Mouse (Mus musculus) activated CD4-positive, CD25-positive, alpha-beta regulatory T cell, adult 9 weeks (primary cell): ENCODE results near the gene Mrpl2. TPM values are rescaled to one million over a fixed set of nuclear protein-coding genes. Genes with fewer than 3 reads are reported as not detected.

Source experiments
- polyA plus RNA-seq: library from polyadenylated mRNA; unstranded; fragments of 100-300 nt; shearing (Covaris generic); gene quantifications from one replicate; pipeline ENCODE4 v1.2.1, GENCODE M21; 2017

Mrpl2 gene
- polyA plus RNA-seq: 62.4 TPM

DNA sequence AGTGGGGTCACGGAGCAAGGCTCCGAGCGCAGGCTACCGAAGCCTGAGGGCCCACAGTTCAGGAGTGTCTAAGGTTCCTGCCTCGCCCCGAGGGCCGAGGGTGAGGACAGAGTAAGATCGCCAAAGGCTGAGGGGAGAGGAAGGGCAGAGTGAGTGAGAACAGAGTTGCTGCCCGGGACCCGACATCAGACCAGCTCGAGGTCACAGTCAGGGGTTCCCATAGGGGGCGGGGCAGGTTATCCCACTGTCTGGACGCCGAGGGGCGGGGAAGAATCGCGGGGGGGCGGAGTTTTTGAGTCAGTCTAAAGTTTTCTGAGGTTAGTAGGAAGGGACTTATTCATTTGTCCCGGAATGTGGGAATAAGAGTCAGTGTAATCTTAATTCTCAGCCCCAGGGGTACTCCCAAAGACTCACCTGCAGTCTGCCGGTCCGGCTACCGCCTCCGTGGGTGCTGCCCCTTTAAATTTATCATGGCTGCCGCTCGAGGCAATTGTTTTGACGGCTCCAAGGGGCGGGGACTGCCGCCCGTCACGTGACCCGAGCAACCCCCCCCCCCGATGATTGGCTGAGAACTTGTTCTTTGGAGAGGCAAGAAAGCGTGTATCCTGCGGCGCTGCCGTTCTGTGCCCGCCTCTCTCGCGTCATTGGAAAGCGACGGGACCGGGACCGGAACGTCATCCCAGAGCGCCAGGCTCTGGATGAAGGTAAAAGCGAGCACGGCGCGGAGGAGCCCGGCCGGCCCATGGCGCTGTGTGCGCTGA is at the start of gene Mrpl2, which contains the start of gene Klc4:
Mrpl2 (plus strand) TSS at position 669 of the 761 bp plus-strand sequence.
Klc4 (minus strand) TSS at position 462 of the 761 bp plus-strand sequence.

DNA sequence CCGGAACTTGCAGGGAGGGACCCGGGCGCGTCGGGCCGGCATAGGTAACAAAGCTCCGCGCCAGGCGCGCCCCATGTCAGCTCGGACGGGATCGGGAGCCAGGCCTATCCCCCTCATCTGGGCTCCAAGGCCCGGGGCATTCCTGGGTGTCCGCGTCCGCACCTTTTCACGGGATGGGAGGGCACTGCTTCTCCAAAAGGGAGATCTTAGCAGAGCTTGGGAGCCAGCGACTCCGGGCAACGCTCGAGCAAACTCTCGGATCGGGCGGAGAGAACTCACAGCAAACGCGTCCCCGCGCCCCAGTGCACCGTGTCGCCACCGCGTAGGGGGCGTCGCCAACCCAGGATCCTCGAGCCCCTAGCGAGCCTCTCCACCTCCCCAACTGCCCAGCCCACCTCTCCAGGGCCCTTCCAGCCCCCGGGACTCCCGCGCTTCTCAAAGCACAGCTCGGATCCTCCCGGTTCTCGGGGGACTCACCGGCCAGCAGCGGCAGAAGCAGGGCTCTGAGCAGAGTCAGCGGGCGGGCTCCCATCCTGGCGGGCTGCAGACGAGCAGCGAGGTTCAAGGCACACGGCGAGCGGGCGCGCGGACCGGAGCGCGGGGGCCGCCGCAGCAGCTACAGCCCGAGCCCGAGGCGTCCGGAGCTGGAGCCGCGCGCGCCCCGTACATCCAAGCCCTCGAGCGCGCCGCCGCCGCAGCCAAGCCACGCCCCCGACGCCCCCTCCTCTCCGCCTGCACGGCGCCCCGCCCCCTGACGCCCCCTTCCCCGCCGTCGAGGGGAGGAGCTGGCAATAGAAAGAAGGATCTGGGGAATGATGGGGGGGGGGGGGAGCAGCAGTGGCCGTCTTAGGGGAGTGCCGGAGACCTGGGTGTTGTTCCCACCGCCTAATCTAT is 17.0 kb upstream of the Mrpl2 start, which contains the start of gene Ptk7:
Ptk7 (minus strand) TSS at position 714 of the 894 bp plus-strand sequence.

DNA sequence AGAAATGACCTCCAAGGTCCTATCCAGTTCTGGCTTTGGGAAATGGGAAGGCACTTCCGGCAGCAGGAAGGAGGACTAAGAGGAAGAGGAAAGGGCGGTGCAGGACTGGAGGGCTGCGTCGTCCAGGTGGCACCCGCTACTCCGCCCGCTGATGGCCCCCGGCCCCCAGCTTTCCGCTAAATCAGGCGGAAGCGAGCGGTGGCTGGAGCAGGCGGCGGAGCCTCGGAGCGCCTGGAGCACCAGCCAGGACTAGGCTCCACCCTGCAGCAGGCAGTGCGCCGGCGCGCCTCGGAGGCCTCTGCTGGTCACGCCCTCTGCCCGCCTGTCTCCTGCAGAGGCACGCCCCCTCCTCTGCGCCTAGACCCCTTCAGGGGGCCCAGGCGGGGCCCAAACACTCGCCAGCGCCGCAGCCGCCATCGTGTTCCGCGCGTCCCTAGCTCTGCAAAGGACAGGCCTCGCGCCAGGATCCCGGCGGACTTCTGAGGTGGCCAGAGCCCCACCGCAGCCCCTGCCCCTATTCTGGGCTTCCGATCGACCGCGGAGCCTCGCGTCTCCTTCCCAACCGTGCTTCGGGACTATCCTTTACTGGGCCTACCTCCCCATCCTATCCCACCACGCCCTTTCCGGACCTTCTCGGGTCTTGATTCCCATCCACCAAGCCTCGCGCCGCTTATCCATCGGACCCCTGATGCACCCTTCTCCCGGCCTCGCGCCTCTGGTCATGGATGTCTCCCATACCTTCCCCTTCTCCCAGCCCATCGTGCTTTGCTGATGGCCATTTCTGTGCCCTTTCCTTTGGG is 4.4 kb downstream of the Mrpl2 start, which contains the start of gene Cul7:
Cul7 (plus strand) TSS at position 106 of the 800 bp plus-strand sequence.

DNA sequence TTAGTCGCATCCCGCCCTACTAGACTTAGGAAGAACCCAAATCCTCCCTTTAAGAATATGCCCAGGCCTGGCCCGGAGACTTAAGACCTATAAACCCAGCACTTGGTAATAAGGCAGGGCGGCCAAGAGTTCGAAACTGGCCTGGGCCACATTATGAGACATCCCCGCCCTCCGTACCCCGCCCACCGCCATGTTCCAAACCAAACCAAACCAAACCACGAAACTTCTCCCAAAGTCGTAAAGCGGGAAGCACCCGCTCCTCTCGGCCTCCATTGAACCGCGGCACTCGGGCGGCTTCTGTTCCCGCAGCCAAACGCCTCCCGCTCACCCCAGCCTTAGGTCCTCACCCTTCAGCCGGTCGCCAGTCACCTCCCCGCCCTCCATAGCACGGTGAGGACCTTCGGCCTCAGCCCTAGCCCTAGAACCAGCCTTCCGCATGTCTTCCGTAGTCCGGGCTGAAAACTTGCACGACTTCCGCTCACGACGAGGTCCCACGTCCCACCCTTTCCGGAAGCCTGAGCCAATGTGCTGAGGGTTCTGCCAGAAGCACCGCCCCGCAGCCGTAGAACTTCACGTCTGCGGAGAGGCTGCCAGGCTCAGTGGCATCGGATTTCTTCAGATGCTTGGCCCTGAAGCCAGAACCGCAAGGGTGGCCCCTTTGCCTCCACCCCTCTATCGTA is 28.0 kb downstream of the Mrpl2 start, which contains the start of gene Rrp36:
Rrp36 (minus strand) TSS at position 503 of the 680 bp plus-strand sequence.

DNA sequence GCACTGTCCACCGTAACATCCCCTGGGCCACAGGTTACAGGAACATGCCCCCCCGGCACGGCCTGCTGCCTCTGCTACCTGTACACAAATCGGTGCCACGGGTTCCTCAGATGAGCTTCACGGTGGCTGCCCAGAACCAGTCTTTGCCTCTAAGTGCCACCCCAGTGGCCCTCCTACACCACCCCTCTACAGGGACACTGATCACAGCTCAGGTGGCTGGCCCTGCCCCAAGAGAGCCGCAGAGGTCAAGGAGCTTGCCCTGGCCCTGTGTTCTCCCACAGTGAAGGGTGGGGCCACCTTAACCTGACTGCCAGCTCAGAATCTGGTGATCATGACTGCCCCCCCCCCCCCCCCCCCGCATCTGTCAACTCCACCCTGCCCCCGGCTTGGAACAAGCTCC is 32.4 kb downstream of the Mrpl2 start, which contains the start of gene Mea1:
Mea1 (plus strand) TSS at position 378 of the 400 bp plus-strand sequence.

DNA sequence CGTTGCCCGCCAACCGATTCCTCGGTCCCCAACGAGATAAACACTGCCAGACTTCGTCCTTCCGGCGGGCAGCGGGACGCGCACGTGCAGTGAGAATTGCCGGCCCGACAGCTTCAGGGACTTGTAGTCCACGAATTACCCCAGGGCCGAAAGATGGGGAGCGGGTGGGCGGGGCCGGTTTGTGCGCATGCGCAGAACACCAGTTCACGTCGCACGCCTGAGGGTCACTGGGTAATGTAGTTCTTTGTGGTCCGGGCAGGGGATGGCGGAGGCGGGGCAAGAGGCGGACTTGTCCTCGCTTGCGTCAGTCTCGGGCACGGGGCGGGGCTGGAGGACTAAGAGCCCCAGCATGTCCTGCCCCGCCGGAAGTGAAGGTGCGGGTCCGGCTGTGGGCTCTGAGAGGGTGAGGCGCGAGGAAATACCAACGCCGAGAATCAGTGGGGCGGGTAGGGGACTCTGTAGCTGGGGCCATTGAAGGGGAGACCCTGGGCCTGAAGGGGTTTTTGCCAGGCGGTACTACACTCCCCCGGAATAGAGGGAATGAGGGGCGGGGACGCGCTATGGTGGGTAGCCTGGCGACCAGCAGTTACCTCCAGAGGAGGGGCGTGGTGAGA is 34.8 kb downstream of the Mrpl2 start, which contains the start of gene Klhdc3:
Klhdc3 (minus strand) TSS at position 155 of the 614 bp plus-strand sequence.

Other genes with a start within 250 kb of the Mrpl2 start
- gene Crip3, start 217.3 kb upstream of the Mrpl2 start, polyA plus RNA-seq: not detected
- not detected for gene Slc22a7, start 207.8 kb upstream of the Mrpl2 start, polyA plus RNA-seq
- gene Ttbk1, start 158.6 kb upstream of the Mrpl2 start, polyA plus RNA-seq: 0.15 TPM
- gene Dnph1, start 149.5 kb upstream of the Mrpl2 start, polyA plus RNA-seq: 8.3 TPM
- gene Cul9, start 99.8 kb upstream of the Mrpl2 start, polyA plus RNA-seq: 9.2 TPM
- 4.5 TPM for gene Srf, start 90.1 kb upstream of the Mrpl2 start, polyA plus RNA-seq
- not detected for gene Ptk7, start 16.7 kb upstream of the Mrpl2 start, polyA plus RNA-seq
- gene Klc4, start 207 bp upstream of the Mrpl2 start, polyA plus RNA-seq: 27.1 TPM
- 12.7 TPM for gene Cul7, start 4.1 kb downstream of the Mrpl2 start, polyA plus RNA-seq
- gene Rrp36, start 28.1 kb downstream of the Mrpl2 start, polyA plus RNA-seq: 69.6 TPM
- 184 TPM for gene Mea1, start 32.6 kb downstream of the Mrpl2 start, polyA plus RNA-seq
- 82.1 TPM for gene Klhdc3, start 34.7 kb downstream of the Mrpl2 start, polyA plus RNA-seq
- 57.8 TPM for gene Ppp2r5d, start 58.9 kb downstream of the Mrpl2 start, polyA plus RNA-seq
- gene Pex6, start 65.2 kb downstream of the Mrpl2 start, polyA plus RNA-seq: 3.1 TPM
- 0.27 TPM for gene Gnmt, start 82.9 kb downstream of the Mrpl2 start, polyA plus RNA-seq
- 57.0 TPM for gene Cnpy3, start 106.0 kb downstream of the Mrpl2 start, polyA plus RNA-seq
- gene Ptcra, start 117.5 kb downstream of the Mrpl2 start, polyA plus RNA-seq: not detected
- 30.9 TPM for gene 2310039H08Rik, start 126.4 kb downstream of the Mrpl2 start, polyA plus RNA-seq
- 154 TPM for gene Rpl7l1, start 136.4 kb downstream of the Mrpl2 start, polyA plus RNA-seq
- gene Bicral, start 212.3 kb downstream of the Mrpl2 start, polyA plus RNA-seq: 17.6 TPM
- 18.5 TPM for gene Tbcc, start 244.5 kb downstream of the Mrpl2 start, polyA plus RNA-seq